Mouse (Mus musculus) layer of hippocampus, adult 9-11 months (tissue): ENCODE measurements around the gene Tulp2.
"Not testable (repeated sequence)": the region's sequence is repeated elsewhere in the genome, so short reads cannot be mapped to it uniquely, and the experiment has no call there.

Experiments
- DNase-seq: peaks from one replicate; pipeline ENCODE4 v3.0.0; 2022

Tulp2 gene

DNA sequence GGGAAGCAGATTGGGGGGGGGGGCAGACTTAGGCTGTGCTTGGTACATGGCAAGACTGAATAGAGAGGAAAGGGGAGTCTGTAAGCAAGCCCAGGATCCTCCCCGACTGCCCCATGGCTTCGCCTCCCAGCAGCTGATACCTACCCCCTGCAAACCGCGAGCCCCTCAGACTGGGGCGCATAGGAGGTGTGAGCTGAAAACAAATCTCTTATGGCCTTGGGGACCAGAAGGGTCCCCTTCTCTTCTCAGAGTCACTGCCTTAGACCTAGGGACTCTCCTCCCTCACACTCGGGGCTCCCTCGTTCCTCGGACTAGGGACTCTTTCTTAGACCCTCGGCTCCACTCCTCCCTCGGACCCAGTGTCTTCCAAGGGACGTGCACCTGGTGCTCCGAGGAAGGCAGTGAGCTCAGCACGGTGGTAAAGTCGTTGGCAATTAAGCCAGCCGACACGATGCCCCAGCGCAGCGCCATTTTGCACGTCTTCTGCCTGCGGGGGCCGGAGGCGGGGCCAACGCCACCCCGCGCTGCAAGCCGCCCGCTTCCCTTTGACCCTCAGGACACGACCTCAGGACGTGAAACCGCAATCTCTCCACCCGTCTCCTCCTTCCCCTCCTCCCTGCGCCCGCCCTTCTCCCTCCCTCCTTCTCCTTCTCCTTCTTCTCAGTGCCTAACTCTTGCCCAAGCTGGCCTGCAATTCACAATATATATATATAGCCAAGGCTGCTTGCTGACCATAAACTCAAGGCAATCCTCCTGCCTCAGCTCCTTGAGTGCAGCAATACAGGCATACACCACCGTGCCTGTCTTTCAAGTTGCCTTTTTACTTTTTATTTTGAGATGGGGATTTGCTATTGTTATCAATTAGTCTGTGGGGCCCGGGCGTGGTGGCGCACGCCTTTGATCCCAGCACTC, 6.9 kb downstream of the Tulp2 start, which contains the start of gene Dhdh:
Gene Dhdh, minus strand, starts transcription at position 513 of the 912 bp plus-strand sequence.
- peak; percentile 56 for DNase-seq

DNA sequence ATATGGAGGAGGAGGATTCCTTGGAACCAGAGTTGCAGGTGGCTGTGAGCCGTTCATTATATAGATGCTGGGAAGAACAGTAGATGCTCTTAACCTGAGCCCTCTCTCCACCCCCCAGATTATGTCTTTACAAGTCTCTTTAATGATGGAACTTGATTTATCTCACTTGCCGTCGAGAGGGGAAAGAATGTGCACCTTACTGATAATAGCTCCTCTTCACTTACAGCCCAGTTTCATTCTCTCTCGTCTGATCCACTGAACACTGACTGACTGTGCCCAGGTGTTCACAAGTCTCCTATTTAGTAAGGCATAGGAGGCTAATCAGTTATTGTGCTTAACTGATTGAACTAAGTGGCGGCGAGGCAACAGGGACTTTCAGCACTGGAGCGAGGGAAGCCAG, 7.9 kb downstream of the Tulp2 start:
- no peak for DNase-seq

DNA sequence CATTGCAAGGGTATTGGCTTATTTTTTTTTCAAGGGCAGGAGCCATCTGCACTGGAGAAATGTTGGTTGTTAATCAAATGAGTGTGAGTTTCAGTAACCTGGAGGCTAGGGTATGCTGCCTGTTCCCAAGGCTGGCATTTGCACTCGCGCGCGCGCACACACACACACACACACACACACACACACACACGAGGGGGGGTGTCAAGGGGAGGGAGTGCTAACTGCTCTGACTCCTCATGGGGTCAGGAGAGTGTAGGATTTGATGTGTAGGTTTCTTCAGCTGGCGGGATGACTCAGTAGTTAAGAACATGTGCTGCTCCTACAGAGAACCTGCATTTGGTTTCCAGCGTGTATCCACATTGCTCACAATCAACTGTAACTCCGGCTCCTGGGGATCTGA, 9.1 kb downstream of the Tulp2 start:
- DNase-seq = no peak

DNA sequence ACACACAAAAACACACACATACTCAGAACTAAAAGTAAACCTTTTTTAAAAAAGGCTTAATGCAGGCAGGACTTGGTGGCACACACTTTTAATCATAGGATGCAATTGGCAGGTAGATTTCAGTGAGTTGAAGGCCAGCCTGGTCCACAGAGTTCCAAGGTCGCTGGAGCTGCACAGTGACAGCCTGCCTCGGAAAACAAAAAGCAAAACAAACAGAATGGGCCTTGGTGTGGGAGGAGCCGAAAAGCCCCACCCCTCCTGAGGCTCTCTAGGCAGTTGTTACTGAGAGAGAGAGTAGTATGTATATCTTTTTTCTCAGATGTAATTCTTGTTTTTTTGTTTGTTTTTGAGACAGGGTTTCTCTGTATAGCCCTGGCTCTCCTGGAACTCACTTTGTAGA, 9.6 kb downstream of the Tulp2 start:
- no peak for DNase-seq

DNA sequence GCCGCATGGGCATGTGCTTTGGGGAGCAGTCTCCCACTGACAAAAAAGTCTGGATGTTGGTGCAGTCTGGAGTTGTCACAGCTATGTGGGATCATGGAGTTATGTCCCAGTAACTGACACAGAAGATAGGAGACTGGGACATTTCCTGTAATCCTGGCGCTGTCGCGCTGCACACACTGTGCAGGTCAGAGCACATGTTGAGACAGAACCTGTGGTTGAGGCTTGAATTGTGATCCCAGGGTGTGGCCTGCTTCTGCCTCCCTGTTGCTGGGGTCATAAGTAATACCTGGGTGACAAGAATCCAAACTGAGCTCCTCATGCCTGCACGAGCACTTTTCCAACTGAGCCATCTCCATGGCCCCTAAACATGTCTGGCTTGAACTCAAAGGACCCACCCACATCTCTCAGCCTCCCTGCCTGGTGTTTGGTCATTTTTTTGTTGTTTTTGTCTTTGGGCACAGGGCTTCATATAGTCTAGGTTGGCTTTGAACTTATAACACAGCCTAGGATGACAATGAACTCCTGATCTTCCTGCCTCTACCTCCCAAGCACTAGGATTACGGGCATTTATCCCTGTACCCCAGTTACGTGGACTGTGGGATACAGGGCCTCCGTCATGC, 10.7 kb downstream of the Tulp2 start:
- no peak for DNase-seq

DNA sequence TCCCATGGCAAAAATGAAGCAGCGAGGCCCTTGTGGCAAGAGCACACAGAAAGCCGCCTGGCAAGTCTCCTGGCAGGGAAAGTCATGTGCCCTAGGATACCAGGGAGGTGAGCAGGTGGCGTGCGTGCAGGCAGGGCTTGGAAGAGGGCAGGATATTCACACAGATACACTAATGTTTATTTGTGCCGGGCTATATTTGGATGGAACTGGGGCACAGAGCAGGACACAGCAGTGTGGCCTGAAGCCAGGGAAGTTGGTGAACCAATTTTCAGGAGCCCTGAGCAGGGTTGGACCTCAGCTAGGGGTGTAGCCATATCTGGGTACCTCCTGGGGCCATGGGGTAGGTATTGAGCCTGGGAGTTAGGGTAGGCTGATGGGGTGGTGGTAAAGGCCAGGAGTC, 11.3 kb downstream of the Tulp2 start:
- DNase-seq = no peak

DNA sequence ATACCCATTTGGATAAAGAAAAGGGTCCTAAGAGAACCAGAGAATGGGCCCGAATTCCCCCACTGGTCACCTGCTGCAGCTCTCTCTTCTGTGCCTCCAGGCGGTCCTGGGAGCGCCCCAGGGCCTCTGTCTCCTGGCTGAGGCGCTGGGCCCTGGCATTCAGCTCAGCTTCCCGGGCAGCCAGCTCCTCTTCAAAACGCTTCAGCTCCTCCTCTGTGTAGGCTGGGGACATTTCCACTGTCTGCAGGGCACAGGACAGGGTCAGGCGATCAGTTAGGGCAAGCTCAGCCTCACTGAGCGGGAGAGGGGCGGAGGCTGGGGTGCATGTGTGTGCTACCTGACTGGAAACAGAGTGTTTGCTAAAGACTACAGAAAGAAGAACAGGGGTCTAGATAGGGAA, 12.9 kb downstream of the Tulp2 start:
- DNase-seq = no peak

DNA sequence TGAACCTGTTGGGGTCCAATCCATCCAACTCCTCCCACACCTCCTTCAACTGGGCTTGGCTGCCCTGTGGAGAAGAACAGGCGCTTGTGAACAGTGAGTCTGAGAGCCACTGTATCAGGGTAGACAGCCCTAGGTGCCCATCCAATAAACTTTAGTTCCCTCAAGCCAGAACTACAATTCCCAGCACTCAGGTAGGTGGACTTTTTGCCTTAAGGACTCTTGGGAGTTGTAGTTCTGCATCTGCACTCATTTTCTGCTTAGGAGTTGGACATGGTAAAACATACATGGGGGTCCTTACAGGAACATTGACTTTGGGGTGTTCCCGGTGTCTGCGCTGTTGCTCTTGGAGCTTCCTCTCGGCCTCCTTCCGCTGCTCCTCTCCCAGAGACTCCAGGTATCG, 16.8 kb downstream of the Tulp2 start:
- no peak for DNase-seq

DNA sequence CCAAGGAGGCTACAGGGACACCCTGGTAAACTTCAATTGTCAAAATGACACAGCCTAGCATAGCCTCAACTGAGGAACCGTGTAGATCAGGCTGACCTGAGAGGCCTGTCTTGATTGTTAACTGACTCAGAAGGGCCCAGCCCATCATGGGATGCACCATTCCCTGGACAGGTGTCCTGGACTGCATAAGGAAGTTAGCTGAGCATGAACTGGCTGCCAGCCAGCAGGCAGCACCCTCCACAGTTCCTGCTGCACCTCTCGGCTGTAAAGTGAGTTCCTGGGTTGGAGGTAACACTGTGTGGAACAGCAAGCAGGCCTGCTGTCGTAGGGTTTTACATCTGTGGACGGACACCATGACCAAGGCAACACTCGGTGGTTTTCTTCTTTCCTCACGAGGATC, 25.9 kb downstream of the Tulp2 start:
- DNase-seq = no peak

DNA sequence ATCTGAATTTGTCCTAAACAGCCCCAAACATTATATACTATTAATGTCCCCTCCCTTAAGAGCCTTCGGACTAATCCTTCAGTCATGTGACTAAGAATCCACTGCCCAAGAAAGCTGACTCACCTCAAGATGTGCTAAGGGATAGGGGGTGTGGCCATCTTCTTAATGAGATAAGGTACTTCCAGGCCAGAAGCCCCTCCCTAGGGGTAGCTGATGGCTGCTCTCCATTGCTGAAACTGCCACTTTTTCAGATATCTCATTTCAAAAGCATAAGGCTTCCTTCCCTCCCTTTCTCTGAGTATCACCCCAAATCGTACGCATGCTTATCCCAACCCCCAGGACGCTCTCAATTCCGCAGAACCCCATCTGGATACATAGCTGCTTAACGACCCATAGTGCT, 26.9 kb downstream of the Tulp2 start:
- no peak for DNase-seq

DNA sequence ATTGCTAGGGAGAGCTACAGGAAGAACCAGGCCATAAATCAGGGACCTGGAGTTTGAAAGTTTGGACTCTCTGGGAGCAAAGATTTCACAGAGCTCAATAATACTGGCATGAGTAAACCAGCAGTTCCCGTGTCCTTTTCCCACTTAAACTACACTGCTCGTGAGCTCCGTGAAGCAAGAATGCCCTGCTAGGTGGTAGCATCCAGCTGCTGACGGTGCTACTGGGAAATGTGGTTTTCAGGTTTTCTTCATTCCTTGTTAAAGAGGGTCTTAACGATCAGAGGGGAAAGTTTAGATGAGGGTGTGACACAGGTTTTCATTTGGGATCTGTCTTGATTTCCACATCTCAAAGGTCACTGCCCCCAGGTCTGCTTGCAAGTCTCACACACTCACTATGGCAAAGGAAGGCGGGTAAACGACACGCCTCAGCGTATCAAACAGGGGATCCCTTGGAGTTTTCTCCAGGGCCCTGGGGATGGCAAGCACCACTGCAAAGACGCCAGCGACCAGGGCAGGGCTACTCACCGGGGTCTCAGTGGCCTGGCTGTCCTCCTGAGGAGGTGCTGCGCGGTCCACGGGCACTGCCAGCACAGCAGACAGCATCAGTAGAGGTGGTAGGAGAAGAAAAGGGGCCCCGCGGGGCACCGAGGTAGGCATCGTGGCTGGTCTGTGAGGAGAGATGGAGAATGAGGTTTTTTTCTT, 27.7 kb downstream of the Tulp2 start:
- no peak for DNase-seq

DNA sequence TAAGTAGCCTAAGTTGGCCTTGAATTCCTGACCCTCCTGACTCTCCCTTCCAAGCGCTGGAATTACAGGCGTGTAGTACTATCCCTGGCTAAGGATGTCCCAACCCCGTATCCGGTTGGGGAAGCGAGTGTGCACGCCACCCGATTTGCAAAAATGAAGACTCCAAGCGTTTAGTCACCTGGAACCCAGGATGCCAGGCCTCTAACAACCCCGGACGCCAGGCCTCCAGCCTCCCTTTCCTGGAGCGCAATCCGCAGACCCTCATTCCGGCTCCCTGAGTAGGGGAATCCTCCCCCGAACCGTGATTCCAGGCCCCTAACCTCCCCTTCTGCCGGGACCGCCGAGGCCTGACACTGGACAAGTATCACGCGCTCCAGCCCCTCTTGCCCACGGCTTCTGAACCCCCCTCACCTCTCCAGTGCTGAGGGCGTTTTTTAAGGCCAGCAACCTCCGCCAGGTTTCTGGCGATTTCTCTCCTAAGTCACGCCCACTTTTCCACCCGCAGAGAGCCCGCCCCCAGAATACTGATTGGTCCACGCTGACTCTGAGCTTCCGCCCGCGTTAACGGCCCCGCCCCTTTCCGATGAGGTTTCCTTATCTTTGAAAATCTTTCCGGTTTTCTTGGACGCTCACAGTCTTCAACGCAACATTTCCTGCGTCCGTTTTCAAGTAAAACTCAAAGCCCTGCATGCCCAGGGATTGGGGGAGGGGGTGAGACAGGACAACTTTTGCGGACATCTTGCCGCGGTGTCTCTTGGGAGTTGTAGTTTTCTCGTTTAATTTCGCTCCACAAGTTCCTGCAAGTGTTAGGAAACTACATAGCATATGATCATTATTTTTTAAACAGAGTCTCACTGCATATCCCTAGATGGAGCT, 28.5 kb downstream of the Tulp2 start, which contains the start of gene Nucb1:
Gene Nucb1, minus strand, starts transcription at position 495 of the 876 bp plus-strand sequence.
- peak; percentile 88 for DNase-seq

DNA sequence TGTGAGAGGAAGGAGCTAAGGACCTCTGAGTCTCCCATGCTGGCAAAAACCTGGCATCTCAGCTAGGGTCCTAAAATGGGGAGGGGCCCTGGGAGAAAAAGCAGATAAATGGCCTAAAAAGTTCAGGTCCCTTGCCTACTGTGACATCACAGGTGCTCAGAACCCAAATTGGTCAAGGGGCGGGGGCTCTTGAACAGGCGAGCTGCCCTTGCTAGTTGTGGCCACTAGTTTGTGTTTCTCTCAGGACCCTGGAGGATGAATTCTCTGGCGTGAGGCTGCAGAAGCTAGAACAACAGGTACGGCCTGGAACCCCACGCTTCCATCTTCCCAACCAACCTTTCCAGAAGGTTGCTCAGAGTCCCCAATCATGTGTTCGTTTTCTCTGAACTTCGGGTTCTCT, 32.7 kb downstream of the Tulp2 start:
- DNase-seq = no peak

DNA sequence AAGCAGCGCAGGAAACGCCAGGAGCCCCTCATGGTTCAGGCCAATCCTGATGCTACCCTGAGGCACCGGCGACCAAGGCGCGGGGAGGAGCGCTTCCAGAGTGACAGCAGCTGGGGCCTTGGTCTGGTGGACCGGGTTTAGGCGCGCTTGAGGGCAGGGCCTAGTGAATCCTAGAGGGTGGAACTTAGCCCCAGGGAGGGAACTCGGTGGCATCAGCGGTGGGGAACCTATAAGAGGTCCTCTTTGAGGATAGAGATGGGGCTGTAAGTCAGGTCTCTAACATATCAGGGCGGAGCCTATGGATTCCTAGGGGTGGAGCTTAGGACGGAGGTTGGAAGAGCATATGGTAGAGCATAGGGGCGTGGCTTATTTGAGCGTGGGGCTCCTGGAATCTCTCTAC, 33.8 kb downstream of the Tulp2 start:
- DNase-seq = no peak

DNA sequence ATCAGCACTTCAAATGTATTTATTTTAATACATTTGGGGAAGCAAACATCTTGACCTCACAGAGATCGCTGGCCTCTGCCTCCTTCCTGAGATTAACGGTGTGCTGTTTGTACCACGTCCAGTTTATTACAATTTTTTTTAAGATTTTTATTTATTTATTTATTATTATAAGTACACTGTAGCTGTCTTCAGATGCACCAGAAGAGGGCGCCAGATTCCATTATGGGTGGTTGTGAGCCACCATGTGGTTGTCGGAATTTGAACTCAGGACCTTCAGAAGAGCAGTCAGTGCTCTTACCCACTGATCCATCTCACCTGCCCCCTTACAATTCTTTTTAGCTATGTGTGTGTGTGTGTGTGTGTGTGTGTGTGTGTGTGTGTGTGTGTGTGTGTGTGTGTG, 35.2 kb downstream of the Tulp2 start:
- DNase-seq = not testable (repeated sequence)

DNA sequence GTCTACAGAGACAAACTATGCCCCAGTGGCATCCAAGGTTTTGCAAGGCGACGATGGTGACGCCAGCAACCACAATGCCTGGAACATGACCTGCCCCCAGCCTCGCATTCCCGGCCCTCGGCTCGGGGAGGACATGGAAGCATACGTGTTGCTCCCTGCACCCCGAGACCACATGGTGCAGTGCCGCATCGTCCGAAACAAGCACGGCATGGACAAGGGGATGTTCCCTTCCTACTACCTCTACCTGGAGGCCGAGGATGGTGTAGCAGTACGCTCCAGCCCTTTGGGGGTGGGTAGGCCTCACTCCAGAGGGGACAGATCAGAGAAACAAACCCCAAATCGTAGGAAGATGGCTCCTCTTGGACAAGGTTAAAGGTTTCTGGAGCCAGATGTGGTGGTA, 36.9 kb downstream of the Tulp2 start:
- no peak for DNase-seq

DNA sequence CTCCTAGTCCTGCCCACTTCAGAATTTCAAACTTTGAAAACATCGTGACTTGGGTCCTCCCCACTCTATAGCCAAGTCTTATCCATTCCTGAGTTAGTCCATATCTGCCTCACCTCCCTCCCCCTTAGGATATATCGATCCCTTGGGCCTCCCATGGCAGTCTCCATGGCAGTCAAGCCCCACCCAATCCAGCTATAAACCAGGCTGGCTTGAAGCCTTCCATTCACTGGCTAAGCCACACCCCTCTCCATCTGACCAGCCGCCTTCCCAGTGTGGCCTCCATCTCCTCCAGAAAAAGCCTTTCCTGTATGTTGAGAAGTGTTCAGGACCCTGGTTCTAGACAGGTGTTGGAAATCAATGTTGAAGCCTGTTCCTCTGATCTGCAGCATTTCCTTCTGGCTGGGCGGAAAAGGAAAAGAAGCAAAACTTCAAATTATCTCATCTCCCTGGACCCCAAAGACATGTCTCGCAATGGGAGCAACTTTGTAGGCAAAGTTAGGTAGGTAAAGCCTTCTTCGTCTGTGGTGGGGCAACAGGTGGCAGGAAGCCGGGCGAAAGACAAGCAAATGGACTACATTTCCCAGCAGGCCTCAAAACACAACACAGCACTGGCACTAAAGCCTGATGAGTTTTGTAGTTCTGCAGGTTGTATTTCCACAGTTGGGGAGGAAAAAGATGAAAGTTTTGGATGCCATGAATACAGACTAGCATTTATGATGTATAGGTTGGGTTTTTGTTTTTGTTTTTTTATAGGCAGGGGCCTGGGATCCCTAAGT, 37.9 kb downstream of the Tulp2 start:
- DNase-seq = no peak

DNA sequence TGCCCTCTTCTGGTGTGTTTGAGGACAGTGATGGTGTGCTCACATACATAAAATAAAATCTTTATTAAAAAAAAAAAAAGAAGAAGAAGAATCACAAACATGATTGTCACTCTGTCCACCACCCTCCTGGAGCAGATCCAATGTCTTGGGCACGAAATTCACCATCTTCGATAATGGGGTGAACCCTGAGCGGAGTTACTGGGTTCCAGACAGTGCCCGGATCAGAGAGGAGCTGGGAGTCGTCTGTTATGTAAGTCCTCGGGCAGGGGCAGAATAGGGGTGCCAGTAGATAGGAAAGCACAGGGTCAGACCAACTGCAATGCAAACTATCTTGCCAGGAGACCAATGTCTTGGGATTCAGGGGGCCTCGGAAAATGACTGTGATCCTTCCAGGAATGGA, 38.9 kb downstream of the Tulp2 start:
- no peak for DNase-seq

DNA sequence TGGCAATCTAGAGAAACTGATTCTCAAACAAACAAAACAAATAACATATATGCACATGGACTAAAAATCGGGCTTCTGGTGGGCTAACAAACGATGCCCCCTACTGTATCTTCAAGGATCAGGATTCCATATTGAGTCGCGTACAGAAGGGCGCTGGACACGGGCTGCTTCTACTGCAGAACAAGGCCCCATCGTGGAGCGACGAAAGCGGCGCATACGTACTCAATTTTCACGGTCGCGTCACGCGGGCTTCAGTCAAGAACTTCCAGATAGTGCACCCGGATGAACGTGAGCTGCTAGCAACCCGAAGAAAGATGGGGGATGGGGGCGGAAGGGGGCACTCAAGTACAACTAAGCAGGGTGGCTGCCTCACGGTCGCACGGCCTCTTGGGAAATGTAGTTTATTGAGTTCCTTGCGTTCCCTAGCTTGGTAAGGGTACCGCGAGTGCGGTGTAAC, 40.1 kb downstream of the Tulp2 start:
- peak; percentile 93 for DNase-seq

DNA sequence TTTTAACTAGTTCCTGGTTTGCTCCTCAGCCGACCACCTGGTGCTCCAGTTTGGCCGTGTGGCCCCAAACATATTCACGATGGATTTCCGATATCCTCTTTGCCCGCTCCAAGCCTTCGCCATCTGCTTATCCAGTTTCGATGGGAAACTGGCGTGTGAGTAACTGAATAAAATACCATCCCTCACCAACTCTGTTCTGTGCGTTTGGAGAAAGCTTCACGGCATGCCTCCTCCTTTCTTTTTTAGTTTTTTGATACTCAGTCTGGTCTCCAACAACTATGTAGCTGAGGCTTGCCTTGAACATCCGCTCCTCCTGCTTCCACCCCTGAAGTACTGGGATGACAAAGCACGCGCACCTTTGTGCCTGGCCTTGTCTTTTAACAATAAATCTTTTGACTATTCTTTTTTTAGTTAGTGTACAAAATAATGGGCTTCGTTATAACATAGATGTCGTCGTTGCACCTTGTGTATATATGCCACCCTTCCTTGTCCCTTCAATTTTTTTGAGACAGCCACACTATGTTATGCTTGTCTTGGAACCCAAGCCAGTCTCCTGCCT, 40.6 kb downstream of the Tulp2 start:
- DNase-seq = no peak

DNA sequence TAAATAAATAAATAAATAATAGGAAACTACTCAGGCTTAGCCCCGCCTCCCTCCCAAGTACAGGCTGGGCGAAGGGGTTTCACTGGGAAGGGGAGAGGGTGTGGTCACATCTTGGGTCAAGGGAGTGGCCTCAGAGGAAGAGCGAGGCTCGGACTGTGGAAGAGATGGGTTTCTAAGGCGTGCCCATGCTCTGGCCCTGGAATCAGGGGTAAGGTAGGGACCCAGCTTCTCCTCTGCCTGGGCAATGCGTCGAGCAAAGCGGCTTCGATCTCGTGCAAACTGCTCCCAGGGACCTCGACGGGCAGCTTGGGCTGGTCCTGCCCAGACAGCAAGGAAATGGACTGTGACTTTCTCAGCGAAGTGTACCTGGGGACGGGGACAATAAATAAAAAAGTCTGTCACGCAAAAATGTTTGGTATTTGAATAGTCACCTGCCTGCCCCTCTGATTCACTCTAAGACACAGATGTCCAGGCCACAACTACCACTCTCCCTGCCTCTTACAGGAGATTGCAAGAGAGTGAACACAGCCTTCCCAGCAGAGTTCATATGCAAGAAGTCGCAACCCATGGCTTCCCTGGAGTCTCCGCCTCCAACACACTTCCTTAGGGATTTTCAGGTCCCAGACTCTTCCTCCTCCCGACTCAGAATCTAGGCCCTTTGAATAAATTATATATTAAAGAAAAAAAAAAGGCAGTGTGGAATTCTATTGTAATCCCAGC, 41.4 kb downstream of the Tulp2 start:
- DNase-seq = no peak
